Mouse (Mus musculus) hindbrain, embryonic 13.5 days (tissue): ENCODE results near the gene Xpo4. TPM values are rescaled to one million over a fixed set of nuclear protein-coding genes. Genes with fewer than 3 reads are reported as not detected.

Source experiments
- ATAC-seq: fragments of 200-750 bp; cut with Nextera tagmentation; 2 replicates; pipeline ENCODE4 v1.8.0; 2017; ENCODE audit warnings: moderate TSS enrichment; ENCODE audit not compliant: low FRiP score
- H3K27ac ChIP-seq: fragments of 300-500 bp; sonication (generic); 2 replicates; pipeline ENCODE4 v1.5.1; 2015; ENCODE audit warnings: inconsistent platforms, mild to moderate bottlenecking, moderate library complexity
- H3K27me3 ChIP-seq: fragments of 300-500 bp; sonication (generic); 2 replicates; pipeline ENCODE4 v1.6.1; 2015; ENCODE audit warnings: mild to moderate bottlenecking, inconsistent platforms
- H3K36me3 ChIP-seq: fragments of 300-500 bp; sonication (generic); 2 replicates; pipeline ENCODE4 v1.6.1; 2015; ENCODE audit warnings: mild to moderate bottlenecking, inconsistent platforms
- H3K4me1 ChIP-seq: fragments of 300-500 bp; sonication (generic); replicated peaks from 2 replicates; pipeline ENCODE4 v1.6.1; 2015; ENCODE audit warnings: inconsistent platforms
- H3K4me2 ChIP-seq: fragments of 300-500 bp; sonication (generic); 2 replicates; pipeline ENCODE4 v1.6.1; 2015; ENCODE audit warnings: inconsistent platforms, mild to moderate bottlenecking, moderate library complexity
- H3K4me3 ChIP-seq: fragments of 300-500 bp; sonication (generic); 2 replicates; pipeline ENCODE4 v1.5.1; 2015; ENCODE audit warnings: mild to moderate bottlenecking, inconsistent platforms
- H3K9ac ChIP-seq: fragments of 300-500 bp; sonication (generic); 2 replicates; pipeline ENCODE4 v1.6.1; 2015; ENCODE audit warnings: mild to moderate bottlenecking, inconsistent platforms
- H3K9me3 ChIP-seq: fragments of 300-500 bp; sonication (generic); 2 replicates; pipeline ENCODE4 v1.6.1; 2016; ENCODE audit warnings: inconsistent platforms
- WGBS: fragments of 180-500 bp; shearing (Covaris S2); methylation state at CpG from one replicate; pipeline ENCODE4 v1.1.7; 2015; 5-methylcytosine and 5-hydroxymethylcytosine counted together
- polyA plus RNA-seq: library from polyadenylated mRNA; unstranded; fragments of >200 nt; fragmentation: Nextera tagmentation; extraction: Ambion mirVana; gene quantifications from 2 replicates; pipeline ENCODE4 v1.2.1, GENCODE M21; 2015

Gene Xpo4
- polyA plus RNA-seq: 11.6 and 14.9 TPM in 2 replicates

GRCm38 (mm10) chr14:57664822-57665627, at the start of gene Xpo4:
TSS of gene Xpo4 (minus strand) at chr14:57665430.
- 0% methylated on average over 80 of the region's 80 CpGs for WGBS
- ATAC-seq: peak; percentile 96
- no peaks in the 10 kb centered on the region for H3K9me3 ChIP-seq

GRCm38 (mm10) chr14:57712884-57713283, 47.7 kb upstream of the Xpo4 start:
- Histone ChIP-seq H3K4me1 (peaks cover 26% of the 10 kb centered on the region), H3K4me2 (no peak overlapping the region), H3K9me3 (no peaks in the 10 kb centered on the region), H3K36me3 (peaks cover 5% of the 10 kb centered on the region; the same call in 1 of the 2 replicates), H3K27ac (no peak overlapping the region), H3K9ac (no peak overlapping the region), H3K27me3 (no peaks in the 10 kb centered on the region), H3K4me3 (no peak overlapping the region)
- 100% methylated on average over 1 of the region's 1 CpGs for WGBS
- ATAC-seq: no peak

More at GRCm38 (mm10) chr14:57664822-57665627, at the start of gene Xpo4:
- peak within 1 kb of the TSS; percentile 92 for H3K4me2 ChIP-seq
- H3K27me3 ChIP-seq: no peaks in the 10 kb centered on the region
- H3K4me1 ChIP-seq: peaks cover 29% of the 10 kb centered on the region
- H3K27ac ChIP-seq: peak within 1 kb of the TSS; percentile 98
- H3K9ac ChIP-seq: peak within 1 kb of the TSS; percentile 88
- H3K4me3 ChIP-seq: peak within 1 kb of the TSS; percentile 88
- H3K36me3 ChIP-seq: no peaks in the 10 kb centered on the region

GRCm38 (mm10) chr14:57711059-57711458, 45.8 kb upstream of the Xpo4 start:
- H3K9me3 ChIP-seq: no peaks in the 10 kb centered on the region
- H3K36me3 ChIP-seq: no peaks in the 10 kb centered on the region
- no peak overlapping the region for H3K27ac ChIP-seq
- H3K4me3 ChIP-seq: no peak overlapping the region
- 83% methylated on average over 6 of the region's 6 CpGs for WGBS
- H3K9ac ChIP-seq: no peak overlapping the region
- H3K4me2 ChIP-seq: no peak overlapping the region
- H3K4me1 ChIP-seq: peaks cover 33% of the 10 kb centered on the region
- H3K27me3 ChIP-seq: no peaks in the 10 kb centered on the region
- no peak for ATAC-seq

GRCm38 (mm10) chr14:57709171-57709570, 43.9 kb upstream of the Xpo4 start:
- Histone ChIP-seq H3K27ac (no peak overlapping the region), H3K9me3 (no peaks in the 10 kb centered on the region), H3K36me3 (peaks cover 5% of the 10 kb centered on the region; the same call in 1 of the 2 replicates), H3K4me2 (no peak overlapping the region), H3K9ac (no peak overlapping the region), H3K27me3 (no peaks in the 10 kb centered on the region), H3K4me3 (no peak overlapping the region), H3K4me1 (peaks cover 33% of the 10 kb centered on the region)
- WGBS: 12% methylated on average over 10 of the region's 10 CpGs
- ATAC-seq: peak; percentile 34; the same call in 1 of the 2 replicates

- Histone ChIP-seq H3K4me3 (no peak overlapping the region), H3K36me3 (peaks cover 5% of the 10 kb centered on the region; the same call in 1 of the 2 replicates), H3K9ac (no peak overlapping the region), H3K4me2 (no peak overlapping the region), H3K27me3 (no peaks in the 10 kb centered on the region), H3K9me3 (no peaks in the 10 kb centered on the region), H3K27ac (no peak overlapping the region), H3K4me1 (peaks cover 33% of the 10 kb centered on the region)
- WGBS: 81% methylated on average over 7 of the region's 7 CpGs
- ATAC-seq: no peak
Observed at GRCm38 (mm10) chr14:57708580-57708979, 43.4 kb upstream of the Xpo4 start.

- 39% methylated on average over 18 of the region's 18 CpGs for WGBS
- 0 out of 2 replicates have a peak, but pooled peaks have one; percentile 6 for ATAC-seq
- Histone ChIP-seq H3K36me3 (peaks cover 10% of the 10 kb centered on the region; the same call in 1 of the 2 replicates), H3K27me3 (no peaks in the 10 kb centered on the region), H3K4me3 (no peak overlapping the region), H3K9ac (peak overlapping the region; percentile 64), H3K4me1 (peaks cover 33% of the 10 kb centered on the region), H3K9me3 (no peaks in the 10 kb centered on the region), H3K27ac (peak overlapping the region; percentile 77), H3K4me2 (0 out of 2 replicates have a peak overlapping the region, but pooled peaks have one; percentile 6)
Observed at GRCm38 (mm10) chr14:57707100-57707893, 42.1 kb upstream of the Xpo4 start.

GRCm38 (mm10) chr14:57706760-57707099, 41.5 kb upstream of the Xpo4 start:
- Histone ChIP-seq H3K9ac (peak overlapping the region; percentile 64; the same call in 1 of the 2 replicates), H3K4me3 (no peak overlapping the region), H3K27ac (peak overlapping the region; percentile 77), H3K4me2 (no peak overlapping the region), H3K36me3 (peaks cover 10% of the 10 kb centered on the region; the same call in 1 of the 2 replicates), H3K4me1 (peaks cover 33% of the 10 kb centered on the region), H3K9me3 (no peaks in the 10 kb centered on the region), H3K27me3 (no peaks in the 10 kb centered on the region)
- ATAC-seq: 0 out of 2 replicates have a peak, but pooled peaks have one; percentile 4
- 70% methylated on average over 4 of the region's 4 CpGs for WGBS

- Histone ChIP-seq H3K9me3 (no peaks in the 10 kb centered on the region), H3K4me1 (peaks cover 33% of the 10 kb centered on the region), H3K4me2 (no peak overlapping the region), H3K27me3 (no peaks in the 10 kb centered on the region), H3K9ac (no peak overlapping the region), H3K4me3 (no peak overlapping the region), H3K27ac (no peak overlapping the region), H3K36me3 (peaks cover 10% of the 10 kb centered on the region; the same call in 1 of the 2 replicates)
- WGBS: 91% methylated on average over 4 of the region's 4 CpGs
- ATAC-seq: no peak
Observed at GRCm38 (mm10) chr14:57705759-57706158, 40.5 kb upstream of the Xpo4 start.

- 90% methylated on average over 4 of the region's 4 CpGs for WGBS
- no peak overlapping the region for H3K4me3 ChIP-seq
- peaks cover 33% of the 10 kb centered on the region for H3K4me1 ChIP-seq
- no peaks in the 10 kb centered on the region for H3K9me3 ChIP-seq
- H3K9ac ChIP-seq: no peak overlapping the region
- no peak overlapping the region for H3K27ac ChIP-seq
- no peak overlapping the region for H3K4me2 ChIP-seq
- peaks cover 15% of the 10 kb centered on the region for H3K36me3 ChIP-seq
- H3K27me3 ChIP-seq: no peaks in the 10 kb centered on the region
- no peak for ATAC-seq
Observed at GRCm38 (mm10) chr14:57705075-57705474, 39.8 kb upstream of the Xpo4 start.

- Histone ChIP-seq H3K36me3 (peaks cover 35% of the 10 kb centered on the region), H3K4me1 (peaks cover 8% of the 10 kb centered on the region), H3K4me3 (no peak overlapping the region), H3K9me3 (no peaks in the 10 kb centered on the region), H3K27me3 (no peaks in the 10 kb centered on the region), H3K4me2 (no peak overlapping the region), H3K9ac (no peak overlapping the region), H3K27ac (peak overlapping the region; percentile 66)
- ATAC-seq: peak; percentile 44; the same call in 1 of the 2 replicates
- WGBS: 54% methylated on average over 12 of the region's 12 CpGs
Observed at GRCm38 (mm10) chr14:57701915-57702477, 36.8 kb upstream of the Xpo4 start.

GRCm38 (mm10) chr14:57699461-57699970, 34.3 kb upstream of the Xpo4 start:
- H3K4me1 ChIP-seq: no peaks in the 10 kb centered on the region
- 96% methylated on average over 33 of the region's 33 CpGs for WGBS
- no peaks in the 10 kb centered on the region for H3K27me3 ChIP-seq
- no peak overlapping the region for H3K4me2 ChIP-seq
- H3K4me3 ChIP-seq: no peak overlapping the region
- H3K36me3 ChIP-seq: peaks cover 52% of the 10 kb centered on the region
- no peak for ATAC-seq
- H3K27ac ChIP-seq: no peak overlapping the region
- H3K9ac ChIP-seq: no peak overlapping the region
- H3K9me3 ChIP-seq: no peaks in the 10 kb centered on the region

- Histone ChIP-seq H3K4me1 (no peaks in the 10 kb centered on the region), H3K9ac (no peak overlapping the region), H3K4me3 (no peak overlapping the region), H3K36me3 (peaks cover 57% of the 10 kb centered on the region), H3K27me3 (no peaks in the 10 kb centered on the region), H3K9me3 (no peaks in the 10 kb centered on the region), H3K4me2 (no peak overlapping the region), H3K27ac (no peak overlapping the region)
- no peak for ATAC-seq
- 94% methylated on average over 10 of the region's 10 CpGs for WGBS
Observed at GRCm38 (mm10) chr14:57699016-57699415, 33.8 kb upstream of the Xpo4 start.
